Mouse (Mus musculus): ENCODE results near the gene Fmo5.

- no peak for TF ChIP-seq CTCF (IDR thresholded peaks at IDR 0.05; ENCODE audit: insufficient read depth, low read length)
- TF ChIP-seq POLR2A (IDR thresholded peaks at IDR 0.05; ENCODE audit: borderline replicate concordance, extremely low read depth, low read depth, low read length): no peak
These were observed 13.4 kb downstream of the Fmo5 start for GRCm38 (mm10) chr3:97642001-97642400.

Measured in lung, adult 2 months (tissue).